Mouse (Mus musculus): ENCODE data around the gene Gtf2a1l. TPM values are rescaled to one million over a fixed set of nuclear protein-coding genes. Genes with fewer than 3 reads are reported as not detected.

Gtf2a1l gene
- polyA plus RNA-seq (2015; fragmentation: Nextera tagmentation; extraction: Ambion mirVana), result 0.26 and 0.41 TPM in 2 replicates

DNA sequence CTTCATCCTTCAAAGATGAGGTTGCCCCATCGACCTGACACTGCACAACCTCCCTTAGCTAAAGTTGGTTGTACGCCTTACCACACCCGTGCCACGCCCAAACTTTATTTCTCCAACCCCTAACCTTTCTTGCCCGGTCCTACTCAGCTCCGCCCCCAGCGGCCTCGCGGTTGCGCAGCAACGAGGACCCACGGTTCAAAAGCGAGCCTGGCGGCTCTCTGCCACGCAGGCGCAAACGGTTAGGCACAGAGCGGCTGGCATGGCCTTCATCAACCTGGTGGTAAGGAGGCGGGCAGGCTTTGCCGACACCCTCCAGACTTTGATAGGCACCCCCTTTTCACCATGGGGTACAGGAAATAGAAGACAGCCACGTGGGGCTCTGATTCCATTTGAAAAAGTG is at the start of gene Gtf2a1l:
Gtf2a1l (plus strand) TSS at position 209 of the 400 bp plus-strand sequence.
- peak; percentile 58; the same call in 1 of the 2 replicates for ATAC-seq (ENCODE audit: insufficient read depth, low FRiP score)
- Histone ChIP-seq H3K9me3 (replicated peaks; ENCODE audit: control insufficient read depth, low read length) (no peaks in the 10 kb centered on the region), H3K4me2 (ENCODE audit: low read depth, low read length) (peak within 1 kb of the TSS; percentile 45), H3K27me3 (ENCODE audit: control insufficient read depth, insufficient read depth, low read length) (no peaks in the 10 kb centered on the region), H3K9ac (ENCODE audit: low read length) (no peak within 1 kb of the TSS), H3K36me3 (ENCODE audit: control insufficient read depth, insufficient read depth, low read length) (no peaks in the 10 kb centered on the region), H3K4me1 (ENCODE audit: control insufficient read depth, insufficient read depth, low read length) (no peaks in the 10 kb centered on the region), H3K4me3 (replicated peaks; ENCODE audit: low read length) (peak within 1 kb of the TSS; percentile 20), H3K27ac (ENCODE audit: low read length) (no peak within 1 kb of the TSS)
- 24% methylated on average over 21 of the region's 21 CpGs for WGBS

- 76% methylated on average over 4 of the region's 4 CpGs for WGBS
- no peak for ATAC-seq (ENCODE audit: insufficient read depth, low FRiP score)
- peaks cover 9% of the 10 kb centered on the region for H3K4me1 ChIP-seq (ENCODE audit: control insufficient read depth, insufficient read depth, low read length)
- peaks cover 4% of the 10 kb centered on the region; the same call in 1 of the 2 replicates for H3K36me3 ChIP-seq (ENCODE audit: control insufficient read depth, insufficient read depth, low read length)
- H3K9ac ChIP-seq (ENCODE audit: low read length), result no peak overlapping the region
- no peak overlapping the region for H3K27ac ChIP-seq (ENCODE audit: low read length)
- no peaks in the 10 kb centered on the region for H3K9me3 ChIP-seq (replicated peaks; ENCODE audit: control insufficient read depth, low read length)
- H3K4me2 ChIP-seq (ENCODE audit: low read depth, low read length), result no peak overlapping the region
- no peaks in the 10 kb centered on the region for H3K27me3 ChIP-seq (ENCODE audit: control insufficient read depth, insufficient read depth, low read length)
- no peak overlapping the region for H3K4me3 ChIP-seq (replicated peaks; ENCODE audit: low read length)
Measured at GRCm38 (mm10) chr17:88620935-88621334, 47.5 kb upstream of the Gtf2a1l start.

DNA sequence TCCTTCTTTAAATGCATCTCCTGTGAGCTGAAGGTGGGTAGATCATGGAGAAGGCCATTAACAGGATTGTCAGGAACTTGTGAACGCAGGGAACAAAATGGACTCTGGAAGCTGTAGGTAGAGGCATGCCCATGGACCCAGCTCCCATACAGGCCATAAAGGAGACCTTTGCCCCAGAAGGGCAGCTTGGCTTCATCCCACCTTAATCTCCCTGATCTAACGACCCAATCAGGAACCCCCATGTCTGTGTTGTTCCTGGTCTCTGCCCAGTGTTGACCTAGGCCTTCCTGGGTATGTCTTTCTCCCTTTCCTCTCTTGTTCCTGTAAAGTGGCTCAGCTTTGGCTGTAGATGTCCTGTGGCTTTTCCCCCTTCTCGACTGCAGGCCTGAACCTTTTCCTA is 47.1 kb upstream of the Gtf2a1l start:
- Histone ChIP-seq H3K4me2 (ENCODE audit: low read depth, low read length) (no peak overlapping the region), H3K27ac (ENCODE audit: low read length) (no peak overlapping the region), H3K4me1 (ENCODE audit: control insufficient read depth, insufficient read depth, low read length) (peaks cover 13% of the 10 kb centered on the region), H3K9me3 (replicated peaks; ENCODE audit: control insufficient read depth, low read length) (no peaks in the 10 kb centered on the region), H3K4me3 (replicated peaks; ENCODE audit: low read length) (no peak overlapping the region), H3K36me3 (ENCODE audit: control insufficient read depth, insufficient read depth, low read length) (peaks cover 4% of the 10 kb centered on the region; the same call in 1 of the 2 replicates), H3K27me3 (ENCODE audit: control insufficient read depth, insufficient read depth, low read length) (no peaks in the 10 kb centered on the region), H3K9ac (ENCODE audit: low read length) (no peak overlapping the region)
- no peak for ATAC-seq (ENCODE audit: insufficient read depth, low FRiP score)
- WGBS, result 75% methylated on average over 3 of the region's 3 CpGs

GRCm38 (mm10) chr17:88622711-88623110 is 45.7 kb upstream of the Gtf2a1l start:
- Histone ChIP-seq H3K27ac (ENCODE audit: low read length) (no peak overlapping the region), H3K4me1 (ENCODE audit: control insufficient read depth, insufficient read depth, low read length) (peaks cover 24% of the 10 kb centered on the region), H3K4me3 (replicated peaks; ENCODE audit: low read length) (no peak overlapping the region), H3K27me3 (ENCODE audit: control insufficient read depth, insufficient read depth, low read length) (no peaks in the 10 kb centered on the region), H3K9ac (ENCODE audit: low read length) (no peak overlapping the region), H3K36me3 (ENCODE audit: control insufficient read depth, insufficient read depth, low read length) (peaks cover 4% of the 10 kb centered on the region; the same call in 1 of the 2 replicates), H3K9me3 (replicated peaks; ENCODE audit: control insufficient read depth, low read length) (no peaks in the 10 kb centered on the region), H3K4me2 (ENCODE audit: low read depth, low read length) (no peak overlapping the region)
- ATAC-seq (ENCODE audit: insufficient read depth, low FRiP score), result no peak
- WGBS, result 84% methylated on average over 1 of the region's 1 CpGs

DNA sequence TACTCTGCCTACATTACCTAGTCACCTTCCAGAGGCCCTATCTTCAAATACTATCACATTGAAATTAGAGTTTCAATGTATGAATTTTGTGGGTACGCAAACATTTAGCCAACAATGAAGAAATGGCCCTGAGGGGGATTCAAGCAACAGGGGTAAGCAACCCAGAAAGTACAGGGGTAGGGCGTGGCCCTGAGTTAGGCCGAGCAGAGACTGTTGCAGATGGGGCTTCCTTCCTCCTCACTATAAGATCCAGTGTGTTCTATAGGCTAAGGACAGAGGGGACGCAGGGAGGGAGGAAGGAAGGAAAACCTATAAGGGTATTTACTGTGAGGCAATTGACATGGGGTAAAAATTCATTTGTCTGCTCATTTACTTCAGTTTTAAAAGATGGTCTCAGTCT is 44.1 kb upstream of the Gtf2a1l start:
- H3K27ac ChIP-seq (ENCODE audit: low read length), result no peak overlapping the region
- peaks cover 4% of the 10 kb centered on the region; the same call in 1 of the 2 replicates for H3K36me3 ChIP-seq (ENCODE audit: control insufficient read depth, insufficient read depth, low read length)
- H3K4me2 ChIP-seq (ENCODE audit: low read depth, low read length), result no peak overlapping the region
- H3K9me3 ChIP-seq (replicated peaks; ENCODE audit: control insufficient read depth, low read length), result no peaks in the 10 kb centered on the region
- peaks cover 38% of the 10 kb centered on the region for H3K4me1 ChIP-seq (ENCODE audit: control insufficient read depth, insufficient read depth, low read length)
- no peaks in the 10 kb centered on the region for H3K27me3 ChIP-seq (ENCODE audit: control insufficient read depth, insufficient read depth, low read length)
- H3K4me3 ChIP-seq (replicated peaks; ENCODE audit: low read length), result no peak overlapping the region
- no peak overlapping the region for H3K9ac ChIP-seq (ENCODE audit: low read length)
- 83% methylated on average over 4 of the region's 4 CpGs for WGBS
- ATAC-seq (ENCODE audit: insufficient read depth, low FRiP score), result no peak

GRCm38 (mm10) chr17:88625350-88625749 is 43.1 kb upstream of the Gtf2a1l start:
- WGBS, result 90% methylated on average over 13 of the region's 13 CpGs
- ATAC-seq (ENCODE audit: insufficient read depth, low FRiP score), result no peak
- H3K4me3 ChIP-seq (replicated peaks; ENCODE audit: low read length), result no peak overlapping the region
- no peaks in the 10 kb centered on the region for H3K9me3 ChIP-seq (replicated peaks; ENCODE audit: control insufficient read depth, low read length)
- H3K9ac ChIP-seq (ENCODE audit: low read length), result no peak overlapping the region
- no peak overlapping the region for H3K4me2 ChIP-seq (ENCODE audit: low read depth, low read length)
- peaks cover 4% of the 10 kb centered on the region; the same call in 1 of the 2 replicates for H3K36me3 ChIP-seq (ENCODE audit: control insufficient read depth, insufficient read depth, low read length)
- H3K27me3 ChIP-seq (ENCODE audit: control insufficient read depth, insufficient read depth, low read length), result no peaks in the 10 kb centered on the region
- H3K27ac ChIP-seq (ENCODE audit: low read length), result peak overlapping the region; percentile 78
- peaks cover 48% of the 10 kb centered on the region for H3K4me1 ChIP-seq (ENCODE audit: control insufficient read depth, insufficient read depth, low read length)

DNA sequence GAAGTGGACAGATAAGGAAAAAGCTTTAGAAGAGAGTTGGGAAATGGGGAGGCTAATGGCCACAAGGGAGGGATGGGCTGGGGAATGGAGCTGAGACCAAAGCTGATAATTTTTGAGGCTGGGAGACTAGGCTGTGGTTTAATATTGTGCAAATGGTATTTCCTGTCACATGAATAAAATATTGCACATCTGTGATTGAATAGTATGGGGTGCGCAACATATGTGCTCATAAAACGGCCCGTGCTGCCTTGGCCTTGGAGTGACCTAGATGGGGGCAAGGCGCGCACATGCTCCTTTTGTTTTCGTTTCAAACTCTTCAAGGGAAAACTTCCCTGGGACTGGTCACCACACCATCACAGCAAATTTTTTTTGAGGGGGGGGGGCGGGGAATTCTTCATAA is 42.5 kb upstream of the Gtf2a1l start:
- 45% methylated on average over 7 of the region's 7 CpGs for WGBS
- ATAC-seq (ENCODE audit: insufficient read depth, low FRiP score), result no peak
- H3K9me3 ChIP-seq (replicated peaks; ENCODE audit: control insufficient read depth, low read length), result no peaks in the 10 kb centered on the region
- no peaks in the 10 kb centered on the region for H3K27me3 ChIP-seq (ENCODE audit: control insufficient read depth, insufficient read depth, low read length)
- peaks cover 4% of the 10 kb centered on the region; the same call in 1 of the 2 replicates for H3K36me3 ChIP-seq (ENCODE audit: control insufficient read depth, insufficient read depth, low read length)
- peak overlapping the region; percentile 20 for H3K4me2 ChIP-seq (ENCODE audit: low read depth, low read length)
- peak overlapping the region; percentile 78 for H3K27ac ChIP-seq (ENCODE audit: low read length)
- H3K4me3 ChIP-seq (replicated peaks; ENCODE audit: low read length), result no peak overlapping the region; the same call in 1 of the 2 replicates
- peaks cover 53% of the 10 kb centered on the region for H3K4me1 ChIP-seq (ENCODE audit: control insufficient read depth, insufficient read depth, low read length)
- H3K9ac ChIP-seq (ENCODE audit: low read length), result no peak overlapping the region

- 29% methylated on average over 7 of the region's 7 CpGs for WGBS
- no peaks in the 10 kb centered on the region for H3K27me3 ChIP-seq (ENCODE audit: control insufficient read depth, insufficient read depth, low read length)
- H3K4me1 ChIP-seq (ENCODE audit: control insufficient read depth, insufficient read depth, low read length), result peaks cover 53% of the 10 kb centered on the region
- H3K9me3 ChIP-seq (replicated peaks; ENCODE audit: control insufficient read depth, low read length), result no peaks in the 10 kb centered on the region
- H3K27ac ChIP-seq (ENCODE audit: low read length), result peak overlapping the region; percentile 78
- peak overlapping the region; percentile 20 for H3K4me2 ChIP-seq (ENCODE audit: low read depth, low read length)
- H3K36me3 ChIP-seq (ENCODE audit: control insufficient read depth, insufficient read depth, low read length), result peaks cover 4% of the 10 kb centered on the region; the same call in 1 of the 2 replicates
- H3K9ac ChIP-seq (ENCODE audit: low read length), result peak overlapping the region; percentile 19; the same call in 1 of the 2 replicates
- no peak overlapping the region; the same call in 1 of the 2 replicates for H3K4me3 ChIP-seq (replicated peaks; ENCODE audit: low read length)
- ATAC-seq (ENCODE audit: insufficient read depth, low FRiP score), result 0 out of 2 replicates have a peak, but pooled peaks have one; percentile 19
Measured at GRCm38 (mm10) chr17:88626347-88626811, 42.1 kb upstream of the Gtf2a1l start.

DNA sequence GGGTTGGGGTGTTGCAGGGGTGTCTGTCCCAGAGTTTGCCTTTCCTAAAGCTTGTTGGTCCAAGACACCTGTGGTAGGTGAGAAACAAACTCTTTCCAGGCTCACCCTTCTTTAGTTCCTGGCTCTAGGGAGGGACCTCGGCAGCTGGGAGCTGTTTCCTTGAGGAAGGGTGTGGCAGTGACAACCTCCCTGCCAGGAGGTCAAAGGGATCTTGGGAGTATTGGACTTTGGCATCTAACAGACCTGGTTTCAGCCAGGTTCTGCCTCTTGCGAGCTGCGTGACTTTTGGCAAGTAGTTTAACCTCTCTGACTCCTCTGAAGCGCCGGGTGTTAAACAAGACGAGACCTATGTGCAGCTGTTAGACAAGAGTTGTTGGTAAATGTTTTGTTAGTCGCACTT is 41.3 kb upstream of the Gtf2a1l start:
- Histone ChIP-seq H3K27me3 (ENCODE audit: control insufficient read depth, insufficient read depth, low read length) (no peaks in the 10 kb centered on the region), H3K4me3 (replicated peaks; ENCODE audit: low read length) (peak overlapping the region; percentile 12; the same call in 1 of the 2 replicates), H3K27ac (ENCODE audit: low read length) (peak overlapping the region; percentile 78), H3K4me1 (ENCODE audit: control insufficient read depth, insufficient read depth, low read length) (peaks cover 56% of the 10 kb centered on the region), H3K4me2 (ENCODE audit: low read depth, low read length) (peak overlapping the region; percentile 20), H3K9me3 (replicated peaks; ENCODE audit: control insufficient read depth, low read length) (no peaks in the 10 kb centered on the region), H3K36me3 (ENCODE audit: control insufficient read depth, insufficient read depth, low read length) (peaks cover 4% of the 10 kb centered on the region; the same call in 1 of the 2 replicates), H3K9ac (ENCODE audit: low read length) (peak overlapping the region; percentile 19; the same call in 1 of the 2 replicates)
- 37% methylated on average over 7 of the region's 7 CpGs for WGBS
- ATAC-seq (ENCODE audit: insufficient read depth, low FRiP score), result no peak
